Mouse (Mus musculus): ENCODE measurements around the gene Btnl6.
A peak's percentile ranks its signal among the peaks of the same experiment; 100 is the strongest.
"Not testable (repeated sequence)": the region's sequence is repeated elsewhere in the genome, so short reads cannot be mapped to it uniquely, and the experiment has no call there.

Gene Btnl6

GRCm38 (mm10) chr17:34517252-34517651 lies at the start of gene Btnl6:
TSS of gene Btnl6 (minus strand) at chr17:34517352.
- DNase-seq (ENCODE audit: low spot score in 2 of 2): no peak

- DNase-seq (ENCODE audit: low spot score in 2 of 2): no peak
These were observed 47.6 kb upstream of the Btnl6 start for GRCm38 (mm10) chr17:34564796-34565195.

GRCm38 (mm10) chr17:34564003-34564421 lies 46.9 kb upstream of the Btnl6 start, which contains the start of gene Notch4:
TSS of gene Notch4 (plus strand) at chr17:34564268.
- DNase-seq (ENCODE audit: low spot score in 2 of 2): no peak

GRCm38 (mm10) chr17:34563354-34563753 lies 46.2 kb upstream of the Btnl6 start:
- no peak for DNase-seq (ENCODE audit: low spot score in 2 of 2)

GRCm38 (mm10) chr17:34562595-34562994 lies 45.4 kb upstream of the Btnl6 start:
- no peak for DNase-seq (ENCODE audit: low spot score in 2 of 2)

- DNase-seq (ENCODE audit: low spot score in 2 of 2): no peak
These were observed 44.0 kb upstream of the Btnl6 start for GRCm38 (mm10) chr17:34561200-34561599.

- no peak for DNase-seq (ENCODE audit: low spot score in 2 of 2)
These were observed 43.3 kb upstream of the Btnl6 start for GRCm38 (mm10) chr17:34560438-34560837.

- no peak for DNase-seq (ENCODE audit: low spot score in 2 of 2)
These were observed 42.7 kb upstream of the Btnl6 start for GRCm38 (mm10) chr17:34559895-34560294.

GRCm38 (mm10) chr17:34559116-34559515 lies 42.0 kb upstream of the Btnl6 start:
- DNase-seq (ENCODE audit: low spot score in 2 of 2): no peak

- DNase-seq (ENCODE audit: low spot score in 2 of 2): no peak
These were observed 40.3 kb upstream of the Btnl6 start for GRCm38 (mm10) chr17:34557411-34557810.

- DNase-seq (ENCODE audit: low spot score in 2 of 2): no peak
These were observed 39.3 kb upstream of the Btnl6 start for GRCm38 (mm10) chr17:34556406-34556805.

- peak; percentile 47 to 77 for DNase-seq (ENCODE audit: low spot score in 2 of 2)
These were observed 38.3 kb upstream of the Btnl6 start for GRCm38 (mm10) chr17:34555483-34555882.

- DNase-seq (ENCODE audit: low spot score in 2 of 2): no peak
These were observed 32.7 kb upstream of the Btnl6 start for GRCm38 (mm10) chr17:34549843-34550242.

- no peak for DNase-seq (ENCODE audit: low spot score in 2 of 2)
These were observed 32.0 kb upstream of the Btnl6 start for GRCm38 (mm10) chr17:34549156-34549555.

- DNase-seq (ENCODE audit: low spot score in 2 of 2): no peak
These were observed 30.4 kb upstream of the Btnl6 start for GRCm38 (mm10) chr17:34547601-34548000.

GRCm38 (mm10) chr17:34546797-34547196 lies 29.6 kb upstream of the Btnl6 start:
- DNase-seq (ENCODE audit: low spot score in 2 of 2): no peak

GRCm38 (mm10) chr17:34543567-34543966 lies 26.4 kb upstream of the Btnl6 start:
- not testable (repeated sequence) for DNase-seq (ENCODE audit: low spot score in 2 of 2)

- DNase-seq (ENCODE audit: low spot score in 2 of 2): no peak
These were observed 15.5 kb upstream of the Btnl6 start for GRCm38 (mm10) chr17:34532671-34533070.

- DNase-seq (ENCODE audit: low spot score in 2 of 2): no peak
These were observed 1.8 kb upstream of the Btnl6 start for GRCm38 (mm10) chr17:34519001-34519400.

GRCm38 (mm10) chr17:34518571-34518970 lies 1.4 kb upstream of the Btnl6 start:
- DNase-seq (ENCODE audit: low spot score in 2 of 2): not testable (repeated sequence)

GRCm38 (mm10) chr17:34517795-34518194 lies 643 bp upstream of the Btnl6 start:
- DNase-seq (ENCODE audit: low spot score in 2 of 2): no peak

GRCm38 (mm10) chr17:34516514-34516913 lies 638 bp downstream of the Btnl6 start:
- DNase-seq (ENCODE audit: low spot score in 2 of 2): no peak

GRCm38 (mm10) chr17:34511723-34512122 lies 5.4 kb downstream of the Btnl6 start:
- not testable (repeated sequence) for DNase-seq (ENCODE audit: low spot score in 2 of 2)

- DNase-seq (ENCODE audit: low spot score in 2 of 2): no peak
These were observed 9.6 kb downstream of the Btnl6 start for GRCm38 (mm10) chr17:34507591-34507990.
